Mouse (Mus musculus): Measurements from ENCODE around the gene Gtf2i.

Gtf2i gene

GRCm38 (mm10) chr5:134243661-134244436 lies 70.7 kb downstream of the Gtf2i start:
- DNase-seq (ENCODE audit: low spot score in 2 of 2), result no peak

- no peak for DNase-seq (ENCODE audit: low spot score in 2 of 2)
Measured at GRCm38 (mm10) chr5:134241831-134242230, 72.7 kb downstream of the Gtf2i start.

- no peak for DNase-seq (ENCODE audit: low spot score in 2 of 2)
Measured at GRCm38 (mm10) chr5:134237936-134238760, 76.4 kb downstream of the Gtf2i start.

GRCm38 (mm10) chr5:134237508-134237907 lies 77.1 kb downstream of the Gtf2i start:
- no peak for DNase-seq (ENCODE audit: low spot score in 2 of 2)

GRCm38 (mm10) chr5:134236796-134237195 lies 77.8 kb downstream of the Gtf2i start:
- peak; percentile 93 to 94 for DNase-seq (ENCODE audit: low spot score in 2 of 2)

- DNase-seq (ENCODE audit: low spot score in 2 of 2), result no peak
Measured at GRCm38 (mm10) chr5:134236241-134236640, 78.3 kb downstream of the Gtf2i start.

- DNase-seq (ENCODE audit: low spot score in 2 of 2), result no peak
Measured at GRCm38 (mm10) chr5:134235111-134235510, 79.4 kb downstream of the Gtf2i start.

DNA sequence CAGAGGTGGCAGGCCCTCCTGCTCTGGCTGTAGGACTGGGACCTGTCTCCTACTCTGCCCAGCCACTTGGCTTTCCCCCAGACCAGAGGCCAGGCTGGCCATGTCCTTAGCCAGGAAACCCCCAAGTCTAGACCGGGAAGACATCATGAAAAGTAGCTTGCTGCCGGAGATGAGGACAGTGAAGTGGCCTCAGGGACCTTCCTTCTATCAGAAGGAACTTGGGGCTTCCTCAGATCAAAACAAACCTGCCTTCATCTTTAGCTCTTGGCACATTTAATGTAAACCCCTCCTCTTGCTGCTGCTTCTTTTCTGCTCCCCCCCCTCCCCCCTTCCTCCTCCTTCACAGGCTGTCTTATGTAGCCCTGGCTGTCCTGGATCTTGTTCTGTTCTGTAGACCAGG lies 80.4 kb downstream of the Gtf2i start:
- no peak for DNase-seq (ENCODE audit: low spot score in 2 of 2)

DNA sequence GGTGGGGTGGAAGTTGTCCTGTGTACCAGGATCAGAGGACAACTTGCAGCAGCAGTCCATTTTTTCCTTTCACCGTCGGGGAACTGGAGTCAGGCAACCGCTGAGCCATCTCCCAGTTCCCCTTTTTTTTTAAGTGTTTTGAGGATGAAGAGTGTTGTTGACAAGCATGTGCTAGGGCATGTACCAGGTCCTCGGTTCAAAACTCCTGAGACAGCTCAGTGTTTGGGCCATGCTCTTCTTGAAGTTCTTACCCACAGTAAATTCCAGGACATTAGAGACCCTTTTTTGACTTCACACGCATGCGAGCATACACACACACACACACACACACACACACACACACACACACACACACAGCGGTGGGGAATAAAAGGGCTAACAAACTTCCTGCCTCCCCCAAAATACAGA lies 81.3 kb downstream of the Gtf2i start:
- peak in 1 of 2 experiments; percentile 49 for DNase-seq (ENCODE audit: low spot score in 2 of 2)

DNA sequence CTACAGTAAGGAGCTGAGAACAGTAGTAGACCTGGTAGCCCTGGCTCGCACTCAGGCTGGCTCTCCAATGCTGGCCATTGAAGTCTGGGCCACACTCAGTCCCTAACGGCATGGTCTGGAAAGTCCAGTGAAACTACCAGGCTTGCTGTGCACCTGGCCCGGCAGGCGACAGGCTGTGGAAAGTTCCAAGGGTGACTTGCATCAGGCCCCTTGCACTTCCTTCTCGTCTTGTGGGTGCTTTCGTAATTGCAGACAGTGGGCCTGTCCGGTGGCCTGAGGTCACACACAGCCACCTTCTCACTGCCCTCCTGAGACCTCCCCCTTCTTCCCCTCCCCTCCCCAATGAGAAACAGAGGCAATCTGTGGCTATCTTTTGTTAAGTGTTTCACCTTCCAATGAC lies 82.0 kb downstream of the Gtf2i start:
- DNase-seq (ENCODE audit: low spot score in 2 of 2), result peak; percentile 88 to 89

GRCm38 (mm10) chr5:134232111-134232510 lies 82.4 kb downstream of the Gtf2i start:
- peak; percentile 78 to 84 for DNase-seq (ENCODE audit: low spot score in 2 of 2)

DNA sequence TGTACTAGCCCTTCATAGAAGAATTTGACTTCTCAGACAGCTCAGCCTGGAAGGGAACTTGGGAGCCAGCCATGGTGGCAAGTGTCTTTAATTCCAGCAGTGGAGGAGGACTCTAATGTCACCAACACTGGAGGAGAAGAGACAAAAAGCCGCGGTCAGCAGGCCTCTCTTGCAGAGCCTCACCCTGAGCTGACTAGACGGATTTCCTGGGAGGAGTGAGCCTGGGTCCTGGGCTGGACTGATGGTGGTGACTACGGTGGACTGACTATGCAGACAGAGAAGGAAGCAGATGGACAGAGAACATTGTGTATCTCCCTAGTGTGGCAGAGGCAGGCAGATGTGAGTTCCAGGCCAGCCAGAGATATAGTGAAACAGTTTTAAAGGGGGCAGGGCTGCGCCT lies 83.2 kb downstream of the Gtf2i start:
- no peak for DNase-seq (ENCODE audit: low spot score in 2 of 2)

- DNase-seq (ENCODE audit: low spot score in 2 of 2), result peak; percentile 87 to 90
Measured at GRCm38 (mm10) chr5:134229391-134229790, 85.2 kb downstream of the Gtf2i start, which contains the start of gene Ncf1. Gene Ncf1 (minus strand): TSS chr5:134229625.

GRCm38 (mm10) chr5:134228249-134228638 lies 86.3 kb downstream of the Gtf2i start:
- DNase-seq (ENCODE audit: low spot score in 2 of 2), result no peak

DNA sequence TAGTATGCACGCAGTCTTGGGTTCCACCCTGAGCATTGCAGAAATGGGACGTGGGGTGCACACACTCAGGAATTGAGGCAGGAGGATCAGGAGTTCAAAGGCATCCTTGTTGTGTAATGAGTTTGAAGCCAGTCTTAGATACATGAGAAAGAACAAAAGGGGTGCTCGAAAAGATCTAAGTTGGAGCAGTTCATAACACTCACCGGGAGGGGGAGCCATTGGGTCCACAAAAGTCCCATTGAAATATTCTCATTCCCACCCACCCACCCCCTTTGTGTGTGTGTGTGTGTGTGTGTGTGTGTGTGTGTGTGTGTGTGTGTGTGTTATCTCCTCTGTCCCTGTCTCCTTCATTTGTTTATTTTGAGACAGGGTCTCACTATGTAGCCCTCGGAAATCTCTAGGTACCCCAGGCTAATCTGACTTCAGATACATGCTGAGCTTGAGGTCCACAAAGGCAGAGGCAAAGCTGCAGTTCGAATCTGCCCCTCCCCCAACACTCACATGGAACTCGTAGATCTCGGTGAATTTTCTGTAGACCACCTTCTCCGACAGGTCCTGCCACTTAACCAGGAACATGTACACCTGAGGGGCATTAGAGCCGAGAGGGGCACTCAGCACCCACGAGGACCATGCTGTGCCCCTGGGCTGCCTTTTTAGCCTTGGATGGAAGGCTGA lies 86.8 kb downstream of the Gtf2i start:
- peak in 1 of 2 experiments; percentile 44 for DNase-seq (ENCODE audit: low spot score in 2 of 2)

DNA sequence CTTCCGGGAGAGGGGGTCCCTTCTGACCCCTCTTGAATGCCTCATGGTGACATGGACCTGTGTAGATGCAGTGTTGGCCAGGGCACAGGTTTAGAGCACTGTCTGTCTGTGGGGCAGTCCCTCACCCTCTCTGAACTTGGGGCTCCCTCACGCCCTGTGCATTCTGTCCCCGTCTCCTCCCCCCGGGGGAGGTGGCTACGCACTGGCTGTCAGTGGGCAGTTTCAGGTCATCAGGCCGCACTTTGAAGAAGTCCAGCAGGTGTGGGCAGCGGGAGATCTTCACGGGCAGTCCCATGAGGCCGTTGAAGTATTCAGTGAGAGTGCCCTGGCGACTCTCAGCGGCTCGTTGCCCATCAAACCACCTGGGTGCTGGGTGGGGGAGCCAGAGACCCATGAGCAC lies 87.6 kb downstream of the Gtf2i start:
- DNase-seq (ENCODE audit: low spot score in 2 of 2), result peak in 1 of 2 experiments; percentile 43

GRCm38 (mm10) chr5:134225110-134225901 lies 89.3 kb downstream of the Gtf2i start:
- DNase-seq (ENCODE audit: low spot score in 2 of 2), result no peak

- no peak for DNase-seq (ENCODE audit: low spot score in 2 of 2)
Measured at GRCm38 (mm10) chr5:134221708-134222150, 92.8 kb downstream of the Gtf2i start.

DNA sequence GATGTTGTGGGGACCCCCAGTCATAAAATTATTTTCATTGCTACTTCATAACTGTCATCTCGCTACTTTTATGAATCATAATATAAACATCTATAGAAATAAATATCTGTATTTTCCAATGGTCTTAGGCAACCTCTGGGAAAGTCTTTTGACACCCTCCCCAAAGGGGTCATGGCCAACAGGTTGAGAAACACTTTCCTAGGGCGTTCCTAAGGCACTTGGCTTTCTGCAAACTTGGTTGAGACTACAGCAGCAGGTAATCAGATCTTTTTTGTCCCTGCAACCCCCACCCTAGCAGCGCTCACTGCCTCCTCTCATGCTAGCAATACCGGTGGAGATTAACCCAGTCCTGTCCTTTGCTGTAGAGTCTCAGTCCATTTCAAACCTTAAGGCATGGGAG lies 93.3 kb downstream of the Gtf2i start:
- no peak for DNase-seq (ENCODE audit: low spot score in 2 of 2)

DNA sequence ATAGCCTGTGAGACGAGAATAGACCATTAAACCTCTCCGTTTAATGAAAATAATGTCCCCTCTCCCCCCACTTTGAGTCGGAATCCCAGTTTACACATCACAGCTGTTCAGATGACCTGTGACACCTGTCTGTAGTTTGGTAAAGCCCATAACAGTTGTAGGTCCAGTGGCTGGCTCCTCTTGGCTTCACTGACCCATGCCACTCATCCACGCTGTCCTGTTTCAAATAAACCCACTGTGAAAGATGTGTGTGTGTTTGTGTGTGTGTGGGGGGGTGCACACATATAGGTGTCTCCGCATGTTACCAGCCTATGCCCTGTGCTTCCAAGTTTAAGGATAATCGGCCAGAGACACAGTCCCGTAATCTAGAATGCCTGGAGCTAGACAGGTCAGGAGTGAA lies 96.7 kb downstream of the Gtf2i start:
- DNase-seq (ENCODE audit: low spot score in 2 of 2), result no peak
